Mouse (Mus musculus) G1E (cell line): ENCODE measurements around the gene Dimt1.

Experiments
- CTCF ChIP-seq: IDR thresholded peaks from 2 replicates; pipeline ENCODE4 v1.5.1; 2012; ENCODE audit warnings: low read depth, low read length, inconsistent platforms, mixed read lengths
- GATA1 ChIP-seq: IDR thresholded peaks from 2 replicates; pipeline ENCODE4 v1.6.1; 2012; ENCODE audit warnings: borderline replicate concordance, low read length, inconsistent platforms, mixed read lengths
- POLR2AphosphoS5 ChIP-seq: IDR thresholded peaks from 2 replicates; pipeline ENCODE4 v1.6.1; 2012; ENCODE audit warnings: low read depth, low read length, inconsistent platforms; ENCODE audit not compliant: insufficient replicate concordance
- TAL1 ChIP-seq: conservative IDR thresholded peaks from 2 replicates; pipeline ENCODE4 v1.6.1; 2012; ENCODE audit warnings: low read depth, low read length, inconsistent platforms, mixed read lengths

- TF ChIP-seq TAL1: no peak
- TF ChIP-seq GATA1: no peak
- TF ChIP-seq CTCF: no peak
- no peak for TF ChIP-seq POLR2AphosphoS5
Measured at GRCm38 (mm10) chr13:106961496-106961895, 14.6 kb downstream of the Dimt1 start.
